Mouse (Mus musculus) regulatory T cell (primary cell): ENCODE data around the gene Nkx1-2.

Source experiments
- in situ Hi-C: fragments of 300-600 bp; cut with MboI, MseI; formaldehyde crosslinking; loops from one replicate; pipeline ENCODE4 v1.15.1; 2025; ENCODE audit warnings: high pct_unique_total_duplicates

Gene Nkx1-2

DNA sequence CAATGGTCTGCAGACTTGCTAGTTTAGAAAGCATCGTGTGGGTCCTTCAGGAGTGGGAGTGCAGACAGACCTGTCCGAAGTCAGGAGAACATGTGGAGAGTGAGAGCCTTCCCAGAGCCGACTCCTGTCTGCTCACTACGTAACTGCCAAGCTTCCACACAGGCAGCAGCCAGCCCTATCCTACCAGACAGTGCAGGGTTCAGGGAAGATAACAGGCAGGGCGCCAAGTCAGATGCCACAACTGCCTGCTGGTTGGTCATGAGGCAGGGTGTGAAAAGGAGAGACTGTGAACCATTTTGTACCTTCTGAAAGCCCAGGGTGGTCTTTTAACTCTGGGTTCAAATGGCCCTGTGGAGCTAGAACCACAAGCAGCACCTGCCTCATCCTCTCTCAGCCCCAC, 29.4 kb downstream of the Nkx1-2 start:
- in situ Hi-C loops = loop anchor here (10.0 kb wide), 1 partner anchor 1165 kb away; no protein-coding TSS in a partner anchor

DNA sequence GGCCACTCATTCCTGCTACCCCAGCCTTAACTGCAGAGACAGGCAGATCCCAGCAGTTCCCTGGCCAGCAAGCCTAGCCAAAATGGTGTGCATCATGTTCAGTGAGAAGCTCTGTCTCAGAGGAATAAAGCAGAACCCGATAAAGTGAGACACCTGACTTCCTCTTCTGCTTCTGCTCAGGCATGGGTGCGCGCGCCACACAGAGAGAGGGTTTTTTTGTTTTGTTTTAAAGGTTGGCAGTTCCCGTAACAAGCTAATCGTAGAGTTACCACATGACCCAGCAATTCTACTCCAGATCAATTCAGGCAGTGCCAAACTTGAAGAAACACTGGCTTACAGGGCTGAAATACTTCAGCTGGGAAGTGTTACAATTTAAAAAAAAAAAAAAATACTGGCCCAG, 30.6 kb downstream of the Nkx1-2 start:
- in situ Hi-C loops = no loop called here

DNA sequence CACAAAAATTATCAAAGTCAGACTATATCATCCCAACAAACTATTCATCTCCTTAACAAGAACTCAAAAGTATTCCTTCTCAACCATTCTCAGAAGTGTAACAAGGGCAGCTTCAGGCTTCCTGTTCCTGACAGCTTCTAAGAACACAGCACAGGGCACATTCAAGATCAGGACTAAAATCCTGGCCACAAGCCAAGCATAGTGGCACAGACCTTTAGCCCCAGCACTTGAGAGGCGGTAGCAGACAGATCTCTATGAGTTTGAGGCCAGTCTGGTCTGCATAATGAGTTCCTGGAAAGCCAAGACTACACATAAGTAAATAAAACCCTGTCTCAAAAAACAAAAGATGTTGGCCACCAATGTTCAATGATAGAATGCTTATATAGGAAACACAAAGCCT, 33.6 kb downstream of the Nkx1-2 start:
- in situ Hi-C loops = no loop called here

DNA sequence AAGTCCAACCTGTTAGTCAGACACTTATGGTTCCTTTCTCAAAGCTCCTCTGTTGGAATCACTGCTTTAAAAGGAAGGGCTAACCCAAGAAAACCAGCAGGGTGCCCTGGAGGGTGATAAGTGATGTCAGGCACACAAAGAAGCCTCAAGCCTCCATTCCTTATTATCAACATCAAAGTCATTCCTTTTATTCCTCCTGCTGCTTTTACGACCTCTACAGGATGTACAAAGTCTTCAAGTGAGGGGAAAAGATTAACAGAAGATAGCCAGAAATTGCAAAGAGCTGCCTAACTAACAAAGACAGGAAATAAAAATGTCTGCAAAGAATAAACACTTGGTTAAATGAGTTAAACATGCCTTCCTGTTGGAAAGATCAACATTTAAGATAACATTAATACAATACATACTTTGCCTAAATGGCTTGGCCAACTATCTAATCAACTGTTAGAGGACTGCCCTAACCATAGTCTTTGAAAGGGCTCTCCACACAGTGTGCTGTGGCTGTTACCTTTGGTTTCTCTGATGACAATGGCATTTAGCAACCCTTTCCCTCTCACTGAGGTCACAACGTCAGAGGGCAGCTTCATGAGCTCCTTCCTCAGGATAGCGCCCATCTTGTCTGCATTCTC, 40.2 kb downstream of the Nkx1-2 start:
- in situ Hi-C loops = no loop called here

DNA sequence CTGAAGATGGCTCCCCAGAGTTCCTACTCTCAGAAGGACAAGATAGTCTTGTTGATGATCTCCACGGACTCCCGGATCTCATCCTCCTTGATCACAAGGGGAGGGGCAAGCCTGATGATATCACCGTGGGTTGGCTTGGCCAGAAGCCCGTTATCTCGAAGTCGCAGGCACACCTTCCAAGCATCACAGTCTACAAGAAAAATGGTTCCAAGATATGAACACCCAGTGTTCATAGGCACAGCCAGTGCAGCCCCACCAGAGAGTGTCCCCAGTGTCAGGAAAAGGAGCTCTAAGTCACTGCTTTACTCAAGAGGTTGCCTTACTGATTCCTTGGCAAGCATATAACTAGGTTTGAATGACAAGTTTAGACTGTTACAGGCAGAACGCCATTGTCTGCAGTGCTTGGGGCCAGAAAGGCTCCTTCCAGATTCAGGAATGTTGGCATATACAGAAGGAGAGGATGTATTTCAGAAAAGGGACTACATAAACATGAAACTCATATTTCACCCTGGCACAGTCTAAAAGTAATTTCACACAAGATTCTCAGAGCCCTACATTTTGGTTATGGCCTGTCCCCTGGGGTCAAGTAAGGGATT, 41.2 kb downstream of the Nkx1-2 start:
- in situ Hi-C loops = no loop called here

DNA sequence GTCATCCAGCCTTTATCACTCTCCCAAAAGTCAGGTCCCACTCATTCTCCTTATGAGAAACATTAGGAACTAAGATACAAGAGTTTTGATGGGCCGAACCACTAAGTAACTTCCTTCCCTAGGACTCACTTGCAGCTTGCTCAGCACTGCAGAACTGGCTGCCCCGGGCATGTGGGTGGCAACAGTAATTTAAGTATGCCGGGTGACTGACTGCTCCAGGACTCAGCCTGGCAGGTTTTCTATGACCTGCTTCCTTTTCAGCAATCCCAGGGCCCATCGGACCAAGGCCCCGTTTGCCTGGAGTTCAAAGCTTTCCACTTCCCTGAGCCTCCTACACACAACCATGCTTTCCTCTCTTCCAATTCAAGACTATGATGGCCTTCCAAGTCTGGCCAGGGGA, 42.9 kb downstream of the Nkx1-2 start:
- in situ Hi-C loops = no loop called here

DNA sequence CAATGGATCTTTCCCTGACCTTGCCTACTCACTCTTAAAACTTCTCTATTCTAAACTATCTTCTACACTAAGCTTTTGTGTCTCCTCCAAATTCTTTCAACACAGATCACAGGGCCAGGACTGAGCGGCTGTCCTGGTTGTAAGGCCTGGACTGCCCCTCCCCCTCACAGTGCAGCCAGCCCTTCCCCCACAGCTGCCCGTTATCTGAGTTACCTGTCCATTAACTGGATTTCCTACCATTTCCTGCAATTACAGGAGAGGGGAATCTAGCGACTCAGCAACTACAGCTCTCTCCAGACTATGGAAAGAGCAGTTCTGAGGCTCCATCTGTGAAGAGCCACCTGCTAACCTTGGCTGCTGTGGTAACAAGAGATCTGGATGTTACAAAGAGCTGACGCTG, 43.5 kb downstream of the Nkx1-2 start:
- in situ Hi-C loops = no loop called here

DNA sequence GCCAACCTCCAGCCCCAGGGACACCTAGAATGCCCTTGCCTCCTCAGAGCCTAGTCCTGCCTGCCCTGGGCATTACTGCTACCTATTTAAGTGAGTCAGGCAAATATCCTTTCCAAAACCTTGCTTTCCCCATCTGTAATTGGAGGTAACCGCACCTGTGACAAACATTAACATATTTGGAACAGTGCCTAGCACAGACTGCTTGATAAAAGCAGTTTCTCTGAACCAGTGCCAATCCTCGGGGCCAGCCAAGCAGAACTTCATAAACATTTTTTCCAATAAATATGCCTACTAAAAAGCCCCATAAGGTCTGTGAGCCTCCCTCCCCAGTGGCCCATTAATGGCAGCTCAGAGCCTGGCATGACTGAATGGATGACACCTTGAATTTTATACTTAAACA, 45.3 kb downstream of the Nkx1-2 start:
- in situ Hi-C loops = no loop called here

DNA sequence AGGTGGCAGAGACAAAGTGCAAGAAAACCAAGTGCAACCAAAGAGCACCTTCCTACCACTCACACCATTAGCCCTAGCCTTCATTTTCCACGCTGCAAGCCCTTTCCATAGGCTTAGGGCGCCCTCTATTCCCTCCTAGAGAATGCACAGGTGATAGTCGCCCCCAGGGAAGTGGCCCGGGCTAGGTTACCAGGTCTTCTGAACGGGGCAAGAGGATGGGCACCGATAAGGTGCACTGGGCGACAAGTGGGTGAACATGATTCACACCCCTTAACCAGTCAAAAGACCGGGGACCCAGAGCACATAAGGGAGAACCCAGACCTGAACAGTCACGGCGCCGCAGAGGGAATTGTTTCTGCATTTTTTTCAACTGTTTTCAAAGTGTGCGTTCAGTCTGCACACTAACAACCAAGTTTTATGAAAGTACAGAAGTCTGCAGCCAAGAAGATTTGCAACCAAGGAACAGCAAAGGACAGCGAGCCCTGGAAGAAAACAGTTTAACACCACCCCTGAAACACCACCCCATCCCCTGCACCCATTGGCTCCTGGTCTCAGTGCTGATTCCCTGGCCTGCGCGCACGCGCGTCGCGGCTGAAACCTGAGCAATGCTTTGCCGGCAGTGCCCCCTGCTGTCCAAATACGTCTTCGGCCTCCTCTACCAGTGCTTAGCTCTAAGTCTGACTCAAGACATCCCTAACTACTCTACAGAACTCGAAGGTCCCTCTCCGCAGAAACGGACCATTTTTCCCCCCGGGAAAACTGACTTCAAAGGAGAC, 47.9 kb downstream of the Nkx1-2 start:
- in situ Hi-C loops = no loop called here

DNA sequence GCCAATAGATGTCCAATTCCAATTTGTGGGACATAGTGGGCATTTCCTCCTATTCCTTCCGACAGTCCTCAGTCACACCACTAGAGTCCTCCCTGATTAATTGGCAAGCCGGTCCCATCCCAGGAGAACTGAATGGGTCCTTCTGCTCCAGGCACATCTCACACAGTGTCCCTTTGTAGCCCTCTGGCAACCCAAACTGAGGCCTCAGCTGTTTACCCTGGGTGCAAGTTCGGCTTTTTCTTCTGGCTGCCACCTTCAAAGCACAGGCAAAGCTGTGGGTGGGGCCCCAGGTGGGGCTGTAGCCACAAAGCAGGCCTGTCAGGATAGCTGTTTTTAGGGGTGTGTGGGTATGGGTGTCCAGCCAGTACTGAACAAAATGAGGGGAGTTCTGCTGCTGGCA, 52.3 kb downstream of the Nkx1-2 start:
- in situ Hi-C loops = no loop called here
